Mouse (Mus musculus): ENCODE results near the gene Zp2.

Zp2 gene

DNA sequence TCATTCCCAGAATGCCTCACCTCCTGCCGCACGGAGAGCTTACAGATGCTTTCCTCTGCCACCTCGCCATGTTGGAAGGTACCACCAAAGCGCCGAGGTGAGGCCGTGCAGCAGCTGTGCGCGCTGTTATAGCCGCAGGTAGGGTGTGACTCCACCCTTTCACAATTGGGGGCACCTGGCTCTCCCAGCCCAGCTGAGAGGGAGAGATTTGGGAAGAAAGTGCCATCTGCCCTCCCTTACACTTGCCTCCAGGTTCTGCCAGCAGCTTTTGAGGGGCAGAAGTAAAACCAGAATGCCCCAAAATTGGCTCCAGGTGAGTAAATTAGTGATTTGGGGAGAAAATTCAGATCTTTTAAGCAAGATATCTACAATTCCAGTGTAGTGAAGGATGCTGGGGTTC lies at the start of gene Zp2:
Zp2 (minus strand) TSS at position 101 of the 400 bp plus-strand sequence.
- DNase-seq (ENCODE audit: extremely low read depth, low read depth), result no peak

- no peak for DNase-seq (ENCODE audit: extremely low read depth, low read depth)
Observed at GRCm38 (mm10) chr7:120192816-120193215, 47.7 kb upstream of the Zp2 start.

- no peak for DNase-seq (ENCODE audit: extremely low read depth, low read depth)
Observed at GRCm38 (mm10) chr7:120192207-120192606, 47.1 kb upstream of the Zp2 start.

GRCm38 (mm10) chr7:120190150-120190665 lies 45.1 kb upstream of the Zp2 start:
- DNase-seq (ENCODE audit: extremely low read depth, low read depth), result no peak

- no peak for DNase-seq (ENCODE audit: extremely low read depth, low read depth)
Observed at GRCm38 (mm10) chr7:120189369-120190149, 44.5 kb upstream of the Zp2 start.

DNA sequence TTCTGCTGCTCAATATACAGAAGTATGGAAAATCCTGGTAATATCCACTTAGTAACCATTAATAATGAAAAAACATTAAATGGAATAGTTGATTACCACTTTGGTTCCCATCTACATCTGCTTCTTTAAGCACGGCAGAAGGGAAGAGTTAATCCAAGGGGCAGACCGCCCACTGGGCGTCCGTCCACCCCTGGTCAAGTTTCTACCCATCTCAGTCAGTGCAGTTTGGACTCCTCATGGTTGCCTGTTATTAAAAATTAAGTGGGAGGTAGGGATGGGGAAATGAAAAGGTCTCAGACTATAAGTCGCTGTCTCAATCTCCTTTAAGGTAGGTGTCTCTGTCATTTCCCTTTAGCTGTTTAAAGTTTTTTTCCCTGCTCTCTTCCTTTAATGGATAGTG lies 43.9 kb upstream of the Zp2 start:
- no peak for DNase-seq (ENCODE audit: extremely low read depth, low read depth)

DNA sequence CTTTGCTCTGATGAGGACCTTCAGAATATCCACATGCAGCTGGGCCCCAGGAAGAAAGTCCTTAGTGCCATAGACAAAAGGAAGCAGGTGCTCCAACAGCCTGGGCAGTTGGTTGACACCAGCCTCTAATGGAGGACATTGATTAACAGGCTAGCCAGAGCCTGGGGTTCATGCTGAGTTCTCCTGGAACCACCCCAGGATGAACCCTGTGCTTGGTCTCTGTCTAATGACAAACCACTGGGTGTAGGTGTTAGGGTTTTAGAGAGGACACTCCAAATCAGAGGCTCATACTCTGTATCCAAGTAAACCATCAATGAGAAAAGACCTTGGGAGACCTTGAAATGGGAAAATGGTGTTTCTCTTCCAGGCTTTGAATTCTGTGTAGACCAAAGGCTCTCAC lies 37.8 kb upstream of the Zp2 start:
- no peak for DNase-seq (ENCODE audit: extremely low read depth, low read depth)

DNA sequence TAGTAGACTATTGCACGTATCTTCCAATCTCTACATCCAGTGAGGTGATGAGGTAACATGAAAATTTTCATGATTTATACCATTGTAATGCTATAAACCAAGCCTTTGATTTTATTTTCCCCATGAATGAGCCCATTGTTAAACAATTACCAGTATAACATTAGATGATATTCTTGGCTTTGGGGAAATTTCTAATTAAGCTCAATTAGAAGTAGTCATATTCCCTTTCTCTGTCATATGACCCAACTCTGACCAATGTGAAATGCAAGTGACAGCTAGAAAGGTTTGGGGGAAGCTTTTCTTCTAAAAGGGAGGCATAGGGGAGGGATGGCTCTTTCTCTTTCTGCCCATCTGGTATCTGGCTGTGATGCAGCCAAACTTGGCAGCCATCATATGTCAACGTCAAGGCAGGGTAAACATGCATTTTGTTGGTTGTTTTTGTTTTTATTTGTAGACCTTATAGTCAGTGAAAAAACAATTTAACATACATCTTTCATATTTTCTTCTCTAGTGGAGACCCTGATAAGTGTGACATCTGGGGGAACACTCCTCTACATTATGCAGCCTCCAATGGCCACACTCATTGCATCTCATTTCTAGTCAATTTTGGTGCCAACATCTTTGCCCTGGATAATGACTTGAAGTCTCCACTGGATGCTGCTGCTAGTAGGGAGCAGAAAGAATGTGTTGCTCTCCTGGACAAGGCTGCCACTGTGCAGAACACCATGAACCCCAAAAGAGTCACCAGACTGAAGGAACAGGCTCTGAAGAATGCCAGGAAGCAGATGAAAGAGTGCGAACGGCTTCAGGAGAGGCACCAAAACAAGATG lies 36.5 kb upstream of the Zp2 start:
- DNase-seq (ENCODE audit: extremely low read depth, low read depth), result no peak

DNA sequence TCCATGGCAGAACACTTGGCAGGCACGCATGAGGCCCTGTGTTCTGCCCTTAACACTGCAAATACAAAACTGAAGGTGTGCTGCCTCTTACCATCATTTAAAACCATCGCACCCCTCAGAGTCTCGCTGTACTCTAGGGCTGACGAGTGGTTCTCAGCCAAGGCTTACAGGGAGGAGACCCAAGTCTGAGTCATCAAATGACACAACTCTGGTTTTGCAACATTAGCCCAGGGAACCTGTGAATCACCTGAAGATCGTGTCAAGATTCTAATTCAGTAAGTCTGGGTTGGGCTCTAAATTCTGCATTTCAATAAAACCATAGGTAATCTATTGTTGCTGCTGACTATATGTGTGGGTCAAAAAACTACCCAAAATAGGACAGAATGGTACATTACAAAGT lies 35.5 kb upstream of the Zp2 start:
- no peak for DNase-seq (ENCODE audit: extremely low read depth, low read depth)

GRCm38 (mm10) chr7:120178935-120179334 lies 33.8 kb upstream of the Zp2 start:
- DNase-seq (ENCODE audit: extremely low read depth, low read depth), result no peak

DNA sequence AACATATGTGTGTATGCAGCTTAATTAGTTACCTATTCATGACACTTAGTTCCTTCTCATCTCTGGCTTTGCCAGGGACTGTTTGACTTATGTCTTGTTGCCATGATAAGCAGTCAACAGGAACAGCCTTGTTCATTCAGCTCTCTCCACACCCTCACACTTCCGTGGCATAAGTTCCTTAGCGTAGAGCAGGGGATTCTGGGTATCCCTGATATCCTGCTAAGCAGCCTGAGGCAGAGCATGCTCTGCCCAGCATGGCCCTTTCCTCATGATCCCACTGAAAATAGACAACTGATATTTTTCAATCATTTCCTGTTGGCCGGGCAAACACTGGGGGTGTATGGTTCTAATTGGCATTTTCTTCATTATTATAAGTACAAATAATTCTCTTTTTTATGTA lies 32.5 kb upstream of the Zp2 start:
- no peak for DNase-seq (ENCODE audit: extremely low read depth, low read depth)

- no peak for DNase-seq (ENCODE audit: extremely low read depth, low read depth)
Observed at GRCm38 (mm10) chr7:120174723-120175504, 29.8 kb upstream of the Zp2 start.

DNA sequence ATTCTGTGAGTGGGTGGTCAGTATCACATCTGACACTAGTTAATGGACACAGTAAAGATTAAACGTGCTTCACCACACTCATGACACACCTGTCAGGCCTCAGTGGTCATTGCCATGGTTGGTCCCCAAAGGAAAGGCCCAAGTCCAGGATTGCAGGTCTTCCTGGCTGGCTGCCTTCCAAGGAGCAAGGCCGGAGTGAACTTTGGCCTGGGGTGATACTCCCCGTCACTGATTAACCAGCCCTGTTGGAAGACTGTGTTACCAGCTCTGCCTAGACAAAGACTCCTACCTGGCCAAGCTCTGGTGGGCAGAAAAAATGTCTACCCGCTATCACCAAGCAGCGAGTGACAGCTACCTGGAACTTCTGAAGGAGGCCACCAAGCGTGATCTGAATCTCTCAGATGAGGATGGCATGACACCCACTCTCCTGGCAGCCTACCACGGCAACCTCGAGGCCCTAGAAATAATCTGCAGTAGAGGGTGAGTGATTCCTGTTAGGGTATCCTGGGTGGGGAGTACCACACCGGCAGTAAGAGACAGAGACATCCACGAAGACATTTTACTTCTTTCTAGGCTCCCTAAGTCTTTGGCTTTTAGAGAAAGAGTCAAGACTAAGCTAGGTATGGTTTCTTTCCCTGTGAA lies 28.6 kb upstream of the Zp2 start, which contains the start of gene Anks4b:
Anks4b (plus strand) TSS at position 256 of the 642 bp plus-strand sequence.
- DNase-seq (ENCODE audit: extremely low read depth, low read depth), result no peak

- DNase-seq (ENCODE audit: extremely low read depth, low read depth), result no peak
Observed at GRCm38 (mm10) chr7:120172188-120172700, 27.2 kb upstream of the Zp2 start.

DNA sequence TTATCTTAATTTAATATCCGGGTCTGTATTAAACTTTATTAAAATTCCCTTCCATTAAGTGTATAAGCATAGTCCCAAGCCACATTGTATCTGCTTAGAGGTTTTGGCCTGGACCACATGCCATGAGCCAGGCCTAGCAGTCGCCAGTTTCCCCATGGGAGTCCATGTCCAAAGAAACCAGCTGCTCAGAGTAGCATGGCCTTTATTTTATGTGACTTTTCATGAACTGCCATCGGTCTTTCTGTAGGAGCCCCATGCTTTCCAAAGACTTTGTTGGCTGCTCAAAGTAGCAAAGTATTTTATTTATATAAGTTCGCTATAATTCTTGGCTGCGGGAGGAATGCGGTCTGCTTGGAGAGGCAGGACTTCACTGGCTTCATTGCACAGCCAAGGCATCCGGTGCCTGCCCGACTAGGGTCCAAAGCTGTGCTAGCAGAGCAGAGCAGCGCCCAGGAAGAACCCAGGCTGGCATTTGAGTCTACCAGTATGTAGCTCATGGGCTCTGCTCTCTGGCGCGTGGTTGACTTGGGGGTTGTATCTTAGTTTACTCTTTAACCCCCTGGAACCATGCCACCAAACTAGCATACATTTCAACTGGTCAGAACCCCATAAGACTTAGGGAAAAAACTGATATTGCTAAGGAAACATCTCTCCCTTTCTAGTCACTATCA lies 18.6 kb upstream of the Zp2 start:
- no peak for DNase-seq (ENCODE audit: extremely low read depth, low read depth)

DNA sequence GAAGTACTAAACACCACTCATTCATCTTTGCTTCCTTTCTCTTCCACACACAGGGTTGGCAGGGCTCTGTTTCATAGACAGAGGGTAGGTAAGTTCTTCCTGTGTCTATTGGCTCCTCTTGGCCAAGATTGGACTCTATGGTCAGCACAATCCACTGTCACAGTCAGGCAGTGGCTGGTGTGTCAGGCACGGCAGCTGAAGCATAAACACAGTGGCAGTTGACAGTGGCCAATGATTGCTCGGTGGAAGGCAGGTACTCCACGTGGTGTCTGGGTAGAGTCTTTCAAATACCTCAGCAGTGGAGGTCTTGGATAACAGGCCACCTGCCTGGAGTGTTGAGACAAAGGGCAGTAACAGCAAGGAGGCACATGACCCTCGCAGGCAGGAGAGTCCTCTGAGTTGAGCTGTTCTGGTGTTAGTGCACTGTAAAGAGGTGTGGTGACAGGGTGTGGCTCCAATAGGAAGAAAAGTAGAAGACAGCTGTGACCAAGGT lies 13.1 kb upstream of the Zp2 start:
- no peak for DNase-seq (ENCODE audit: extremely low read depth, low read depth)

DNA sequence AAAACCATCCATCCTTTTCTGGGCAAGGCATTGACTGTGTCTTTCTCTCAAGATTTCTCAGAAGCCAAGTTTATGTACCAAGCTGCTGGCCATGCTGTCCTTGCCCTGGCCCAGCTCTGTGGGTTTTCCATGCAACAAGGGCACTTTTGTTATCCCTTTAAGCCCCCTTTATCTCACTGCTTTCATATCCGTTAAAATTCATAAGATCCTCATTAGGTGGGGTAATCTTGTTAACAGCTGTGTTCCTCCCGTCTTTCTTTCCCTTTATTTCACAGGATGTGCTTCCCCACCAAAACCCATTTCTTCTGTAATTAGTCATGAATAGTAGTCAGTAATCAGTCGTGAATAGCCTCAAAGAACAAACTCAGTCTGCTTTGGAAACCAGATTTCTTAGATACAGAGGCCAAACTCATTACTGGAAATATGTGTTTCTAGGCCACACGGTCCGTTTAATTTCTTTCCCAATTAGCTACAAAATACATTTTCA lies 12.5 kb upstream of the Zp2 start:
- DNase-seq (ENCODE audit: extremely low read depth, low read depth), result no peak

GRCm38 (mm10) chr7:120156841-120157409 lies 11.8 kb upstream of the Zp2 start:
- no peak for DNase-seq (ENCODE audit: extremely low read depth, low read depth)

GRCm38 (mm10) chr7:120150898-120151297 lies 5.8 kb upstream of the Zp2 start:
- no peak for DNase-seq (ENCODE audit: extremely low read depth, low read depth)

- DNase-seq (ENCODE audit: extremely low read depth, low read depth), result no peak
Observed at GRCm38 (mm10) chr7:120150257-120150656, 5.2 kb upstream of the Zp2 start.

Measured in MEL-GATA-1-ER (cell line).